Mouse (Mus musculus) embryonic facial prominence, embryonic 12.5 days (tissue): ENCODE results near the gene Fhl2. TPM values are rescaled to one million over a fixed set of nuclear protein-coding genes. Genes with fewer than 3 reads are reported as not detected.
"Not testable (repeated sequence)": the region's sequence is repeated elsewhere in the genome, so short reads cannot be mapped to it uniquely, and the experiment has no call there.

Source experiments
- ATAC-seq: fragments of 200-750 bp; cut with Nextera tagmentation; 2 replicates; pipeline ENCODE4 v1.8.0; 2017; ENCODE audit not compliant: insufficient number of reproducible peaks, insufficient read depth, low FRiP score, low TSS enrichment
- H3K27ac ChIP-seq: fragments of 300-500 bp; sonication (generic); 2 replicates; pipeline ENCODE4 v1.5.1; 2016; ENCODE audit warnings: mild to moderate bottlenecking
- H3K27me3 ChIP-seq: fragments of 300-500 bp; sonication (generic); 2 replicates; pipeline ENCODE4 v1.6.1; 2016; ENCODE audit warnings: mild to moderate bottlenecking, moderate library complexity
- H3K36me3 ChIP-seq: fragments of 300-500 bp; sonication (generic); 2 replicates; pipeline ENCODE4 v1.6.1; 2016; ENCODE audit warnings: mild to moderate bottlenecking
- H3K4me1 ChIP-seq: fragments of 300-500 bp; sonication (generic); 2 replicates; pipeline ENCODE4 v1.6.1; 2016
- H3K4me2 ChIP-seq: fragments of 300-500 bp; sonication (generic); replicated peaks from 2 replicates; pipeline ENCODE4 v1.6.1; 2016; ENCODE audit warnings: mild to moderate bottlenecking, moderate library complexity
- H3K4me3 ChIP-seq: fragments of 300-500 bp; sonication (generic); 2 replicates; pipeline ENCODE4 v1.5.1; 2016; ENCODE audit warnings: mild to moderate bottlenecking
- H3K9ac ChIP-seq: fragments of 300-500 bp; sonication (generic); 2 replicates; pipeline ENCODE4 v1.6.1; 2016; ENCODE audit warnings: mild to moderate bottlenecking, moderate library complexity
- H3K9me3 ChIP-seq: fragments of 300-500 bp; sonication (generic); 2 replicates; pipeline ENCODE4 v1.6.1; 2016; ENCODE audit warnings: mild to moderate bottlenecking, moderate library complexity
- WGBS: fragments of 180-500 bp; shearing (Covaris S2); methylation state at CpG from one replicate; pipeline ENCODE4 v1.1.7; 2016; 5-methylcytosine and 5-hydroxymethylcytosine counted together
- polyA plus RNA-seq: library from polyadenylated mRNA; unstranded; fragments of >200 nt; fragmentation: Nextera tagmentation; extraction: Ambion mirVana; gene quantifications from 2 replicates; pipeline ENCODE4 v1.2.1, GENCODE M21; 2016

Fhl2 gene
- polyA plus RNA-seq, 1 experiment from 2014 or later, result 16.9 TPM

DNA sequence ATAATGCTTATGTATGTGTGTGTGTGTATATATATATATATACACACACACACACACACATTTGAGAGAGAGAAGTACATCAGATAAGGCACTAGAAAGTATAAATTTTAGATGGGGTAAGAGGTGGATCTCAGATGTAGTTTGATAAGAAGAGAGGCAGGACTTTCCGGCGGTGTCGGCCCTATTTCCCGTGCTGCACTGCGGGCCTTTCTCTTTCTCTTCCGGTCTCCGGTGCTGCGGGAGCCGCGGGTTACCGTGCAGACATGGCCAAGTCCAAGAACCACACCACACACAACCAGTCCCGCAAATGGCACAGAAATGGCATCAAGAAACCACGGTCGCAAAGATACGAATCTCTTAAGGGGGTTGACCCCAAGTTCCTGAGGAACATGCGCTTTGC lies 7.9 kb downstream of the Fhl2 start:
- H3K4me1 ChIP-seq, H3K27me3 ChIP-seq, H3K9me3 ChIP-seq, ATAC-seq, H3K36me3 ChIP-seq, H3K27ac ChIP-seq, H3K4me3 ChIP-seq, H3K4me2 ChIP-seq, H3K9ac ChIP-seq: not testable (repeated sequence)
- 95% methylated on average over 12 of the region's 16 CpGs for WGBS

- H3K27me3 ChIP-seq, result no peaks in the 10 kb centered on the region
- 12% methylated on average over 7 of the region's 7 CpGs for WGBS
- H3K4me3 ChIP-seq, result no peak overlapping the region
- H3K4me1 ChIP-seq, result no peaks in the 10 kb centered on the region
- no peak overlapping the region for H3K4me2 ChIP-seq
- H3K27ac ChIP-seq, result no peak overlapping the region
- no peaks in the 10 kb centered on the region for H3K36me3 ChIP-seq
- H3K9me3 ChIP-seq, result no peaks in the 10 kb centered on the region
- H3K9ac ChIP-seq, result no peak overlapping the region
- no peak for ATAC-seq
These were observed 10.4 kb downstream of the Fhl2 start for GRCm38 (mm10) chr1:43186334-43186733.

DNA sequence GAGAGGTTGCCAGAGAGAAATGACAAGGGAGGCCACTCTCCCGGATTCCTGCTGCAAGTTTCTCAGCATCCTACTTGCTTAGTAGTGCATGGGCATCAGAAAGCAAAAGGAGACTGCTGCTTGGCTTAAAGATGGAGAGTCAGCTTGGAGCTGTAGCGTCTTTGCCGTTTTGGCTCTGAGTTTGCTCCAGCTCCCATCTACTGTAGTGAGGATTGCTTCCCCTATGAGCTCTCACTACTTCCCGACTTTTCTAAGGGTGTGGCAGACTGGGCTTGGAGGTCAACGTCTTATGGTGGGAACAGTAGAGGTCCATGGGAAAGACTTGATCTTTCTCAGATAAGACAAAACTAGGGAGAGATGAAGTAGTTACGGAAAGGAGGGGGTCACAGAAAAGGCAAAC lies 15.9 kb downstream of the Fhl2 start:
- H3K27me3 ChIP-seq, result no peaks in the 10 kb centered on the region
- H3K4me3 ChIP-seq, result no peak overlapping the region
- H3K9me3 ChIP-seq, result no peaks in the 10 kb centered on the region
- WGBS, result 87% methylated on average over 6 of the region's 6 CpGs
- H3K4me2 ChIP-seq, result no peak overlapping the region
- no peak overlapping the region for H3K27ac ChIP-seq
- H3K9ac ChIP-seq, result no peak overlapping the region
- no peaks in the 10 kb centered on the region for H3K36me3 ChIP-seq
- ATAC-seq, result no peak
- no peaks in the 10 kb centered on the region for H3K4me1 ChIP-seq

DNA sequence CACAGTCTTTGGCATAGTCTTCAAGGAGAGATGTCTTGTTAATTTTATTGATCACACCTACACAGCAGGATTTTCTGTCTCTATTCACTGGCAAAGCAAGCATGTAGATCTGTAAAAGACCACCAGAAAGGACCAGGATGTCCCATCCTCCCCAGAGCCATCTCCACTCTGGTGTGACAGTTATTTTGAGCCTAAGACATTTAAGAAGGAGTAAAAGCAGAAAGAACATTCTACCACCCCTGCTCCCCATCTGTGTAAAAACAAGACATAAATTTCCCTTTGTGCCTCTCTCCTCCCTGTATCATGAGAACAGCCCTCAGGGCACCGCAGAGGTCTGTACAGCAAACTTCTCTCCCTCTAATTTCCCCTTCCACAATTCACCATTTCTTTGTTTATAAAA lies 18.0 kb downstream of the Fhl2 start:
- Histone ChIP-seq H3K27me3 (no peaks in the 10 kb centered on the region), H3K4me2 (no peak overlapping the region), H3K9me3 (no peaks in the 10 kb centered on the region), H3K9ac (no peak overlapping the region), H3K36me3 (no peaks in the 10 kb centered on the region), H3K4me3 (no peak overlapping the region), H3K27ac (no peak overlapping the region), H3K4me1 (no peaks in the 10 kb centered on the region)
- WGBS, result 96% methylated on average over 1 of the region's 1 CpGs
- no peak for ATAC-seq

DNA sequence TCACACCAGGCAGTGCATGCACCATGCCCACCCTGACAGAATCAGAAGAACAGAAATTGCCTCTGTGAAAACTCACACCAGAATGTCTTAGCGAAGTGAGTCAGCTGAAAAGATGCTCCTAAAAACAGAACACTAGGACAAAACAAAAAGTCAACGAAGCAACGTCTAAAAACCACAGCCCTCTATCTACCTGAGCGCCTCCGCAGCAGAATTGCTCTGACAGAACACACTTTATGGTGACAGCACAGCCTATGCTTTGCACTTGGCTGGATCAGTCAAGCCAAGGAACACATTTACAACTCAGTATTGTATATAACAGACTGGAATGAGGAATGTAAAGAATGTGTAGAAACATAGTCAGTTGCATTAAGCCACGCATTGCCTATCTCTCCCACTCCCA lies 18.4 kb downstream of the Fhl2 start:
- WGBS, result 78% methylated on average over 6 of the region's 6 CpGs
- H3K4me3 ChIP-seq, result no peak overlapping the region
- H3K4me2 ChIP-seq, result no peak overlapping the region
- H3K27ac ChIP-seq, result no peak overlapping the region
- H3K9ac ChIP-seq, result no peak overlapping the region
- H3K36me3 ChIP-seq, result no peaks in the 10 kb centered on the region
- H3K27me3 ChIP-seq, result no peaks in the 10 kb centered on the region
- no peaks in the 10 kb centered on the region for H3K9me3 ChIP-seq
- ATAC-seq, result no peak
- no peaks in the 10 kb centered on the region for H3K4me1 ChIP-seq

GRCm38 (mm10) chr1:43173283-43174226 lies 23.2 kb downstream of the Fhl2 start:
- no peaks in the 10 kb centered on the region for H3K36me3 ChIP-seq
- no peak overlapping the region for H3K9ac ChIP-seq
- H3K4me2 ChIP-seq, result no peak overlapping the region
- H3K27ac ChIP-seq, result no peak overlapping the region
- no peak overlapping the region for H3K4me3 ChIP-seq
- H3K27me3 ChIP-seq, result no peaks in the 10 kb centered on the region
- peaks cover 7% of the 10 kb centered on the region; the same call in 1 of the 2 replicates for H3K4me1 ChIP-seq
- ATAC-seq, result no peak
- 73% methylated on average over 7 of the region's 7 CpGs for WGBS
- no peaks in the 10 kb centered on the region for H3K9me3 ChIP-seq

GRCm38 (mm10) chr1:43171816-43172215 lies 25.0 kb downstream of the Fhl2 start:
- H3K36me3 ChIP-seq, result no peaks in the 10 kb centered on the region
- H3K4me3 ChIP-seq, result no peak overlapping the region
- H3K4me2 ChIP-seq, result no peak overlapping the region
- no peaks in the 10 kb centered on the region for H3K27me3 ChIP-seq
- no peak overlapping the region for H3K9ac ChIP-seq
- H3K9me3 ChIP-seq, result no peaks in the 10 kb centered on the region
- no peak for ATAC-seq
- 86% methylated on average over 6 of the region's 6 CpGs for WGBS
- H3K4me1 ChIP-seq, result peaks cover 7% of the 10 kb centered on the region; the same call in 1 of the 2 replicates
- no peak overlapping the region for H3K27ac ChIP-seq

GRCm38 (mm10) chr1:43171093-43171492 lies 25.7 kb downstream of the Fhl2 start:
- Histone ChIP-seq H3K9ac (no peak overlapping the region), H3K4me2 (no peak overlapping the region), H3K36me3 (no peaks in the 10 kb centered on the region), H3K4me1 (peaks cover 7% of the 10 kb centered on the region; the same call in 1 of the 2 replicates), H3K9me3 (no peaks in the 10 kb centered on the region), H3K4me3 (no peak overlapping the region), H3K27ac (no peak overlapping the region), H3K27me3 (no peaks in the 10 kb centered on the region)
- ATAC-seq, result no peak
- WGBS, result 28% methylated on average over 3 of the region's 3 CpGs

GRCm38 (mm10) chr1:43169661-43170060 lies 27.1 kb downstream of the Fhl2 start:
- no peak overlapping the region for H3K4me2 ChIP-seq
- no peak overlapping the region for H3K9ac ChIP-seq
- H3K4me1 ChIP-seq, result peaks cover 7% of the 10 kb centered on the region; the same call in 1 of the 2 replicates
- no peak overlapping the region for H3K4me3 ChIP-seq
- H3K9me3 ChIP-seq, result no peaks in the 10 kb centered on the region
- no peak overlapping the region for H3K27ac ChIP-seq
- no peaks in the 10 kb centered on the region for H3K36me3 ChIP-seq
- no peaks in the 10 kb centered on the region for H3K27me3 ChIP-seq
- ATAC-seq, result no peak
- 79% methylated on average over 1 of the region's 1 CpGs for WGBS

- no peaks in the 10 kb centered on the region for H3K27me3 ChIP-seq
- H3K4me3 ChIP-seq, result no peak overlapping the region
- no peak overlapping the region for H3K9ac ChIP-seq
- H3K4me2 ChIP-seq, result no peak overlapping the region
- H3K36me3 ChIP-seq, result no peaks in the 10 kb centered on the region
- H3K27ac ChIP-seq, result no peak overlapping the region
- WGBS, result 83% methylated on average over 7 of the region's 7 CpGs
- H3K9me3 ChIP-seq, result no peaks in the 10 kb centered on the region
- no peak for ATAC-seq
- peaks cover 7% of the 10 kb centered on the region; the same call in 1 of the 2 replicates for H3K4me1 ChIP-seq
These were observed 27.6 kb downstream of the Fhl2 start for GRCm38 (mm10) chr1:43169227-43169626.

GRCm38 (mm10) chr1:43168618-43169017 lies 28.2 kb downstream of the Fhl2 start:
- no peaks in the 10 kb centered on the region for H3K27me3 ChIP-seq
- H3K4me1 ChIP-seq, result peaks cover 7% of the 10 kb centered on the region; the same call in 1 of the 2 replicates
- ATAC-seq, result no peak
- no peaks in the 10 kb centered on the region for H3K9me3 ChIP-seq
- no peak overlapping the region for H3K9ac ChIP-seq
- H3K4me3 ChIP-seq, result no peak overlapping the region
- WGBS, result 91% methylated on average over 7 of the region's 7 CpGs
- no peak overlapping the region for H3K27ac ChIP-seq
- H3K36me3 ChIP-seq, result no peaks in the 10 kb centered on the region
- no peak overlapping the region for H3K4me2 ChIP-seq

GRCm38 (mm10) chr1:43168026-43168425 lies 28.8 kb downstream of the Fhl2 start:
- Histone ChIP-seq H3K4me3 (no peak overlapping the region), H3K9ac (no peak overlapping the region), H3K4me2 (no peak overlapping the region), H3K9me3 (no peaks in the 10 kb centered on the region), H3K4me1 (peaks cover 9% of the 10 kb centered on the region; the same call in 1 of the 2 replicates), H3K27ac (no peak overlapping the region; the same call in 1 of the 2 replicates), H3K36me3 (no peaks in the 10 kb centered on the region), H3K27me3 (no peaks in the 10 kb centered on the region)
- 40% methylated on average over 5 of the region's 5 CpGs for WGBS
- no peak for ATAC-seq
